Mouse (Mus musculus) hindbrain, embryonic 10.5 days (tissue): ENCODE measurements around the gene Dcun1d3. TPM values are rescaled to one million over a fixed set of nuclear protein-coding genes. Genes with fewer than 3 reads are reported as not detected.
A peak's percentile ranks its signal among the peaks of the same experiment; 100 is the strongest.

Experiments used
- DNase-seq: peaks from one replicate; pipeline ENCODE4 v3.0.0-alpha.2; 2017; ENCODE audit warnings: low spot score
- H3K27ac ChIP-seq: fragments of 300-500 bp; sonication (generic); 2 replicates; pipeline ENCODE4 v1.5.1; 2016; ENCODE audit warnings: mild to moderate bottlenecking, moderate library complexity
- H3K27me3 ChIP-seq: fragments of 300-500 bp; sonication (generic); 2 replicates; pipeline ENCODE4 v1.6.1; 2016; ENCODE audit warnings: mild to moderate bottlenecking; ENCODE audit not compliant: poor library complexity, insufficient read depth, severe bottlenecking
- H3K36me3 ChIP-seq: fragments of 300-500 bp; sonication (generic); 2 replicates; pipeline ENCODE4 v1.6.1; 2016; ENCODE audit warnings: mild to moderate bottlenecking, moderate library complexity
- H3K4me1 ChIP-seq: fragments of 300-500 bp; sonication (generic); replicated peaks from 2 replicates; pipeline ENCODE4 v1.6.1; 2016; ENCODE audit warnings: mild to moderate bottlenecking
- H3K4me3 ChIP-seq: fragments of 300-500 bp; sonication (generic); 2 replicates; pipeline ENCODE4 v1.5.1; 2016; ENCODE audit warnings: mild to moderate bottlenecking, moderate library complexity
- H3K9me3 ChIP-seq: fragments of 300-500 bp; sonication (generic); 2 replicates; pipeline ENCODE4 v1.6.1; 2016; ENCODE audit warnings: mild to moderate bottlenecking, moderate library complexity
- WGBS: fragments of 180-500 bp; shearing (Covaris S2); methylation state at CpG from one replicate; pipeline ENCODE4 v1.1.7; 2016; 5-methylcytosine and 5-hydroxymethylcytosine counted together
- polyA plus RNA-seq: library from polyadenylated mRNA; unstranded; fragments of >200 nt; fragmentation: Nextera tagmentation; extraction: Ambion mirVana; gene quantifications from 2 replicates; pipeline ENCODE4 v1.2.1, GENCODE M21; 2016

Gene Dcun1d3
- polyA plus RNA-seq, 1 experiment from 2014 or later: 14.7 TPM

DNA sequence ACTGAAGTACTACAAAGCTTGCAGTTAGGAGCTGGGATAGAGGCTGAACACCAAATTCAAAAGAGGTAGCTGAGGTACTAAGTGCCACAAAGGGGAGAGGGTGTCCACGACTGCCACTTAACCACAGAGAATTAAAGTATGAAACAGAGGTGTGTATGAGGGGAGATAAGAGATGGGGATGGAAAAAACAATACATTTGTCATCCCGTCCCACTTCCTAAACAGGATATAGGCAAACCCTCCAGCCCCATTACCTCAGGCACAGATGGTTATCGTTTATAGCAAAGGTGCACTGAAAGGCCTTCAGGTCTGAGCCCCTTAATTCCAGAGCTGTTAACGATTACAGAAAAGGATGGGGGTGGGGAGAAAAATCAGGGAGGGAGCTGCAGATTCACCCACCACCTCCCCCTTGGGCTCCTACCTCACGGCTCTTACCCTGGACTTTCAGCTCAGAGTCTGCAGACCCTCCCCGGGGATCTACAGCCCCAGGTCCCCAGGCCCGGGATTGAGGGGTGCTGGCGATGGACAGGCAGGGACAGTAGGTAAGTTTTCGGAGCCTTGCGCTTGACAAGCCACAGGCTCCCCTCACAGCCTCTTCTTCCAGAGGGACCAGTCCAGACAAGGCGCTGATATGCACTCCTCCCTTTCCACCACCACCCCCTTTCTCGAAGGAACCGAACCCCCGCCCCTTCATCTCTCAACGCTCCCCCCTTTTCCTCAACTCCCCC is 1.1 kb downstream of the Dcun1d3 start:
- H3K9me3 ChIP-seq: no peaks in the 10 kb centered on the region
- H3K27me3 ChIP-seq: no peaks in the 10 kb centered on the region
- no peaks in the 10 kb centered on the region for H3K36me3 ChIP-seq
- H3K4me1 ChIP-seq: peaks cover 30% of the 10 kb centered on the region
- DNase-seq: peak; percentile 3
- peak overlapping the region; percentile 80 for H3K4me3 ChIP-seq
- H3K27ac ChIP-seq: peak overlapping the region; percentile 97
- 1% methylated on average over 15 of the region's 15 CpGs for WGBS

DNA sequence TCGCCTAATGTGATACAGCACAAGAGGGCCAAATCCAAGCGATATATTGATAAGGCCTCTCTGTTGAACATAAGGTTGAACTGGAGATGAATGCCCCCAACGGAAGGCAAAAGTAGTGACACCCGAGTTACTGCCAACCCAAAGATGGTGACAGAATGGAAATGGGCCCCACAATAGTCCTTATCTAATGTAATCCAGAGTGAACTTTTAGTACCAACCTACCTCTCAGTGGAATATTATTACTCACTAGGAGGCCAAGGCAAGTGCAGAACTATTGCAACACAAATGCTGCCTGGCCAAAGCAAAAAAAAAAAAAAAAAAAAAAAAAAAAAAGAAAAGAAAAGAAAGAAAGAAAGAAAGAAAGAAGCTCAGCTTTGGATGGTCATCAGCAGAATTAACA is 3.4 kb downstream of the Dcun1d3 start:
- H3K27ac ChIP-seq: no peak overlapping the region
- no peak overlapping the region for H3K4me3 ChIP-seq
- no peaks in the 10 kb centered on the region for H3K9me3 ChIP-seq
- H3K27me3 ChIP-seq: no peaks in the 10 kb centered on the region
- 89% methylated on average over 4 of the region's 4 CpGs for WGBS
- DNase-seq: no peak
- H3K4me1 ChIP-seq: peaks cover 30% of the 10 kb centered on the region
- H3K36me3 ChIP-seq: no peaks in the 10 kb centered on the region

DNA sequence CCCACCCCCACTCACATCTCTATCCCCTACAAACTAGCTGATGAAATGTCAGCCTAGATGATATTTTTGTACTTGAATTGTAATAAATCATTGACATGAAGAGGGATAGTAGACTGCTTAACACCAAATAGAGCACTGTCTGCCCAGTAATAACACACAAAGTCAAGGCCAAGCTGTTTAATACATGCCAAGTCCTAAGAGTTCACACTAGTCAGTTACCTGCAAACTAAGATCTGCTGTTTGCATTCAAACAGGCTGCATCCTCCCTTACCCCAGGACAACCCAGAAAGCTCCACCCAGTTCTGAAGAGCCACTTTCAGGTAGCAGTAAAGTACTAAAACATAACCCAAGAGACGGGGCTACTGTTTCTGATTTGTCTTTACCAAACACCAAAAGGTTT is 3.9 kb downstream of the Dcun1d3 start:
- Histone ChIP-seq H3K36me3 (no peaks in the 10 kb centered on the region), H3K27me3 (no peaks in the 10 kb centered on the region), H3K27ac (no peak overlapping the region), H3K4me3 (no peak overlapping the region), H3K4me1 (peaks cover 26% of the 10 kb centered on the region), H3K9me3 (no peaks in the 10 kb centered on the region)
- 88% methylated on average over 1 of the region's 1 CpGs for WGBS
- DNase-seq: no peak

DNA sequence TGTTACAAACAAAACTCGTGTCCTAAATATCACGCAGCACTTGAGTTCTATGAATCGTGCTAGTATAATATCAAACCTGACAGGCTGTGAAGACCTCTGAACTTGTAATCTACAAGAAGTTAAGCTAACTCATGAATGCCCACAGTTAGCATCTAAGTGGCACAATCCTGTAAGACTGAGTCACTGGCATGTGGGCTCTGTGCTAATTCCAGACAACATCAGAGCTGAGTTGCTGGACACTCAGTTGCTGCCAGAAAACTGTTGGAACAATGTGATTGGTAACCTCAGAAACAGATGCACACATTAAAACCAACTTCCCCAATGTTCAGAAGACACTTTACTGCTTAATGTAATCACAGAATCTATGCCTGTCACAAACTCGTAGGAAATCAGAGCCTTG is 8.2 kb downstream of the Dcun1d3 start:
- DNase-seq: no peak
- Histone ChIP-seq H3K4me3 (no peak overlapping the region), H3K27ac (no peak overlapping the region), H3K4me1 (no peaks in the 10 kb centered on the region), H3K36me3 (no peaks in the 10 kb centered on the region), H3K27me3 (no peaks in the 10 kb centered on the region), H3K9me3 (no peaks in the 10 kb centered on the region)
- 92% methylated on average over 4 of the region's 4 CpGs for WGBS

DNA sequence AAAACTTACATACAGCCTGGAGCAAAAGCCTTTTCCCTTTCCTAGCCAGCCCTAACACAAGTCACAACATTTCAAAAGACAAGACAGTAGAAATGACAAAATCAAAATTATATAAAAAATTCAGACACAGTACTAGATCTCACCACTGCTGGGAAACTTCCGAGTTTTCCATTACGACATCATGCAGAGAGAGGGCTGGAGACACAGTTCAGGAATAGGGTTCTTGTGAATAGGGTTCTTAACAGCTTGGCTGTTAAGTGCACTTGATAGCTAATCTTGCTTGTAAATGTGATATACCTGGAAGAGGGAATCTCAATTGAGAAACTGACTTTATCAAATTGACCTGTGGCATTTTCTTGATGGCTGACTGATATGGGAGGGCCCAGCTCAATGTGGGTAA is 14.9 kb downstream of the Dcun1d3 start:
- Histone ChIP-seq H3K27me3 (no peaks in the 10 kb centered on the region), H3K27ac (no peak overlapping the region), H3K4me1 (no peaks in the 10 kb centered on the region), H3K9me3 (no peaks in the 10 kb centered on the region), H3K4me3 (no peak overlapping the region), H3K36me3 (peaks cover 16% of the 10 kb centered on the region)
- WGBS: 95% methylated on average over 2 of the region's 2 CpGs
- DNase-seq: no peak

DNA sequence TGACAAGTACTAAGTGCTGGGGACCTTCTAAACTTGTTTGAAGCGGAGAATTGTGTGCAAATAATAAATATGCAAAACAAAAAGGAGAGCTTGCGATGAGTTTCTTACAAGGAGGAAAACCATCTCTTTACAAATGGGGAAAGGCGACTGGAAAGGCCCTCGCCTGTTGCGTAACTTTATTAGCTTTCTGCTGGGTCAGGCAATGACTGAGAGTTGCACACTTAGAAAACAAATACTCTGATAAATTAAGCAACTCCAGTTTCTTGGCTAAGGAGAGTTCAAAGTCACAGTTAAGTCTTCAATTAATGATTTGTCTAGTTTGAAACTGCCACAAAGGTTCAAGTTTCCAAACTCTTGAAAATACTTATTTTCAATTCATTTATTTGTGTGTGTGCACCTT is 15.8 kb downstream of the Dcun1d3 start:
- DNase-seq: no peak
- no peaks in the 10 kb centered on the region for H3K27me3 ChIP-seq
- H3K4me1 ChIP-seq: no peaks in the 10 kb centered on the region
- no peaks in the 10 kb centered on the region for H3K9me3 ChIP-seq
- 93% methylated on average over 5 of the region's 5 CpGs for WGBS
- no peak overlapping the region for H3K27ac ChIP-seq
- no peak overlapping the region for H3K4me3 ChIP-seq
- H3K36me3 ChIP-seq: peaks cover 16% of the 10 kb centered on the region

DNA sequence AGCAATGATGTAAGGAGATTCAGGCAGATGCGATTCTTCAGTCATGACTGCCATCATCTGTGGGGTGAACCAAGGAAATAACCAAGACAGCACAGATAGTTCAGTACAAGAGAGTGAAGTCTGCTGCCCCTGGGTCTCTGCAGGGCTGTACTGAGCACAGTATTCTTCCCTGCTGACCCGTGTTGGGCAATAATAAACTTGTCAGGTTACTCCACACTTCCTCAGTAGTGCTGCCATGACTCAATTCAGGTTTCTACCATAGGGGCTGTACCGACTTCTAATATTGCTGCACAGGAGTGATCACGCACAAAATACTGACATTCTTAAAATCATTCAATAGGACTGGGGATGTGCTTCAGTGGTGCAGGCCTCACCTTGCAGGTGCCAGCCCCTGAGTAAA is 16.9 kb downstream of the Dcun1d3 start:
- 97% methylated on average over 4 of the region's 4 CpGs for WGBS
- H3K4me1 ChIP-seq: no peaks in the 10 kb centered on the region
- no peaks in the 10 kb centered on the region for H3K27me3 ChIP-seq
- no peak overlapping the region for H3K4me3 ChIP-seq
- no peak overlapping the region for H3K27ac ChIP-seq
- H3K36me3 ChIP-seq: peaks cover 16% of the 10 kb centered on the region
- DNase-seq: no peak
- H3K9me3 ChIP-seq: no peaks in the 10 kb centered on the region

DNA sequence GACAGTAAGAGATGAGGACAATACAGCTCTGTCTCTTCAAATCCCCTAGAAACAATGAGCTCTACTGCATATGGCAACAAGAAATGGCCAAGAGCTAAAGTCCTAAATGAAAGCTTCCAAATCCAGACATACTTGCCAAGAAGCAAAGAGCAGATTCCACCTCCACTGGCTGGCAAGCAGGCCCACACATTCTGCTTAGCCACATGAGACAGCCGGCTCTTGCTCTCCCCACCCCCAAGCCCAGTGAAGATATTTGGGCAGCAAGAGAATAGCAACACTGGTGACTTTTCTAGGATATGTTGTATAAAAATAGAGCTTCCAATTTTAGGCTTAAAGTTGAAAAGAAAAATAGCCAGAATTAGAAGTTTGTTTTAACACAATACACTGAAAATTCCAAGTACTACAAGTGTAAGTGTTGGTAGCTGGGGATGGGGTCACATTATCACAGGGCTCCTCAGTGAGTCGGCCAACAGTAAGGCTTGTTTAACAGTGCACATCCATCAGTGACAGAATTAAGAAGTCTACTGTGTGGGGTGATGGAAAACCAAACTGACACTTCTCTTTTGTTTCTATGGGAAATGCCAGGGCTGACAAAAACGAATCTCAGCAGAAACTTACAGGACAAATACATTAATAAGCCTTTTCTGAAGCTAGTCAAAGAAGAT is 20.2 kb downstream of the Dcun1d3 start:
- no peak for DNase-seq
- Histone ChIP-seq H3K4me1 (no peaks in the 10 kb centered on the region), H3K36me3 (peaks cover 18% of the 10 kb centered on the region), H3K4me3 (no peak overlapping the region), H3K9me3 (no peaks in the 10 kb centered on the region), H3K27ac (no peak overlapping the region), H3K27me3 (no peaks in the 10 kb centered on the region)
- 60% methylated on average over 3 of the region's 3 CpGs for WGBS

DNA sequence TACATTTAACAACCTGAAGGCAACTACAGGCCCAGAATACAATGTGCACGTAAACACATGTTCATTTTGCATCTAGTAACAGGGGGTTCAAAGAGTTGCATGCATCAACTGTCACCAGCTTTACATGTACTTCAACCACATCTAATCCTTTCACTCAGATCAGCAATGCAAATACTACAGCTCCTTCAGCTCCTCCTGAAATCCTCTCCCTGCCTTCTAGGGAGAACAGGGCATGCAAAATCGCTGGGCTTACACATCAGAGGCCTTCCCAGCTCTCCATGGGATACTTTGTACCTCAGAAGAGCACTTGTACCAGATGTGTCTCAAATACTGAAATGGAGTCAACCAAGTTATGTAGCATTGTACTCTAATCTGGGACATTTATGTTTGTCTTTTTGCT is 23.0 kb downstream of the Dcun1d3 start:
- no peaks in the 10 kb centered on the region for H3K9me3 ChIP-seq
- H3K27ac ChIP-seq: no peak overlapping the region
- H3K27me3 ChIP-seq: no peaks in the 10 kb centered on the region
- H3K36me3 ChIP-seq: peaks cover 4% of the 10 kb centered on the region; the same call in 1 of the 2 replicates
- WGBS: 50% methylated on average over 2 of the region's 2 CpGs
- DNase-seq: no peak
- H3K4me3 ChIP-seq: no peak overlapping the region
- H3K4me1 ChIP-seq: no peaks in the 10 kb centered on the region

DNA sequence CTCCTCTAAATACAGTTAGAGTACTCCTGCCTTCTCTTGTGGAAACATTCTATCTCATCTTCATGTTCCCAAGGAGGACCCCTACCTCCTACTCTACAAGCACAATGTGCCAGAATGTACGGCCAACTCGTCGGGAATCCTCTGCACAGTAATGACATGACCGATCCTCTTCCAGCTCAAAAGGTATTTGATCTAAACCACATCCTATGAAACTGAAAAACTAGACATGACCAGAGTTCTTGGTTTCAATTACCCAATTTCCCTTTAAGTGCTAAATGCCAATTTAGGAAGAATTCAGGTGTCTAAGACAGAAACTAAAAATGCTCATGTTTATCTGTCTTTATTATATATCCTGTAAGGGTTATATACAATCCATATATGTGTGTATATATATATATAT is 23.9 kb downstream of the Dcun1d3 start:
- Histone ChIP-seq H3K4me3 (no peak overlapping the region), H3K27me3 (no peaks in the 10 kb centered on the region), H3K9me3 (no peaks in the 10 kb centered on the region), H3K4me1 (no peaks in the 10 kb centered on the region), H3K36me3 (0 out of 2 replicates have a peak, but pooled peaks cover 2% of the 10 kb centered on the region), H3K27ac (no peak overlapping the region)
- no peak for DNase-seq
- WGBS: 94% methylated on average over 4 of the region's 4 CpGs

DNA sequence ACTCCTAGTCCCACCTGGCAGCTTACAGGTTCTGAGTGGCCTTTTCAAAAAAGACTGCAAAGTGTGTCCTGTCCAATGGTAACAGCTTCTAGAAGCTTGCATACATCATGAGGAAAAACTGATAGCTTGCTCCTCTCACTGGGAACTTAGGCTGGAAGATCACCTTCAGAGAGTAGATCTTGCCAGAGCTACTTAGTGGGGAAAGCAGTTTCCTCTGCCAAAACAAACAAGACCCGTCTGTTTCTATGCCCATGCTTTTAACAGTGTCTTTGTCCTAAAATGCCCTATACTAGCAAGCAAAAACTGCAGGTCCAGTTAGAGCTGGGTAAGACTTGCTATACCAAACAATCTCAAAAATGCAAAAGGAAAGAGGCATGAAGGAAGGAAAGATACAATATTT is 30.0 kb downstream of the Dcun1d3 start:
- H3K9me3 ChIP-seq: no peaks in the 10 kb centered on the region
- no peaks in the 10 kb centered on the region for H3K36me3 ChIP-seq
- 84% methylated on average over 1 of the region's 1 CpGs for WGBS
- H3K4me3 ChIP-seq: no peak overlapping the region
- no peak for DNase-seq
- H3K4me1 ChIP-seq: peaks cover 19% of the 10 kb centered on the region
- H3K27me3 ChIP-seq: no peaks in the 10 kb centered on the region
- H3K27ac ChIP-seq: no peak overlapping the region

DNA sequence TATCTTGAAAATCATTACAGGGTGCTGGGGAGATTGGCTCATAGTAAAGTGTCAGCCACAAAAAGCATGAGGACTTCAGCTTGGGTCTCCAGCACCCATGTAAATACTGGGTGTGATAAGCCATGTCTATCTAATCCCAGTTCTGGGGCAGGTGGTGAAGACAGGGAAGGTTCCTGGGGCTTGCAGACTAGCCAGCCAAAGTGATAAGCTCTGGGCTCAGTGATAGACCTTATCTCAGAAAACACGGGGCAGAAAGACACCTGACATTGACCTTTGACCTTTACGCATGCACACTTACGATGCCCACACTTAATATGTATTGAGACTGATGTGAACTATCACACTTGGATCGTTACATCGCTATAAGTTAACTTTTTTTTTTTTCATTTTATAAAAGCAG is 31.6 kb downstream of the Dcun1d3 start:
- WGBS: 93% methylated on average over 5 of the region's 5 CpGs
- Histone ChIP-seq H3K27me3 (no peaks in the 10 kb centered on the region), H3K9me3 (no peaks in the 10 kb centered on the region), H3K27ac (no peak overlapping the region), H3K4me3 (no peak overlapping the region), H3K4me1 (peaks cover 34% of the 10 kb centered on the region), H3K36me3 (peaks cover 3% of the 10 kb centered on the region)
- no peak for DNase-seq

DNA sequence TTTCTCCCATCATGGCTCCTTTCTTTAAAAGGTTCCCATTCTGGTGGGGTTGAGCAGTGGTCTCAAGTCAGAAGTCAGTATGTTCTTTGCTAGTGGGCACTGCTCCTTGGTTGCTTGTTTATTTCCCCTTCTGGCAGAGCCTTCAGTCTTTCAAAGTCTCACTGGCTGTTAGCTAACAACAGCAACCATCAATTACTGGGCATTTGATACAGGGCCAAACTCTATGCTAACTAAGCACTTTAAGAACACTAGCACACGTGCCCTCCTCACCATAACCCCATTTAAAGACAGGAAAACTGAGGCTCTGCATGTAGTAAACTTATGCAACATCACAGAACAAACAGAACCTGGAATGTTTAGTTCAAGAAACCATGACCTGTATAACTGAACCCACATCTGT is 33.9 kb downstream of the Dcun1d3 start:
- no peak overlapping the region for H3K4me3 ChIP-seq
- peaks cover 25% of the 10 kb centered on the region for H3K36me3 ChIP-seq
- H3K4me1 ChIP-seq: peaks cover 36% of the 10 kb centered on the region
- H3K27me3 ChIP-seq: no peaks in the 10 kb centered on the region
- WGBS: 69% methylated on average over 1 of the region's 1 CpGs
- H3K9me3 ChIP-seq: no peaks in the 10 kb centered on the region
- no peak for DNase-seq
- peak overlapping the region; percentile 79 for H3K27ac ChIP-seq
